Mouse (Mus musculus): ENCODE results near the gene Car5a.
A peak's percentile ranks its signal among the peaks of the same experiment; 100 is the strongest.

The Car5a gene

DNA sequence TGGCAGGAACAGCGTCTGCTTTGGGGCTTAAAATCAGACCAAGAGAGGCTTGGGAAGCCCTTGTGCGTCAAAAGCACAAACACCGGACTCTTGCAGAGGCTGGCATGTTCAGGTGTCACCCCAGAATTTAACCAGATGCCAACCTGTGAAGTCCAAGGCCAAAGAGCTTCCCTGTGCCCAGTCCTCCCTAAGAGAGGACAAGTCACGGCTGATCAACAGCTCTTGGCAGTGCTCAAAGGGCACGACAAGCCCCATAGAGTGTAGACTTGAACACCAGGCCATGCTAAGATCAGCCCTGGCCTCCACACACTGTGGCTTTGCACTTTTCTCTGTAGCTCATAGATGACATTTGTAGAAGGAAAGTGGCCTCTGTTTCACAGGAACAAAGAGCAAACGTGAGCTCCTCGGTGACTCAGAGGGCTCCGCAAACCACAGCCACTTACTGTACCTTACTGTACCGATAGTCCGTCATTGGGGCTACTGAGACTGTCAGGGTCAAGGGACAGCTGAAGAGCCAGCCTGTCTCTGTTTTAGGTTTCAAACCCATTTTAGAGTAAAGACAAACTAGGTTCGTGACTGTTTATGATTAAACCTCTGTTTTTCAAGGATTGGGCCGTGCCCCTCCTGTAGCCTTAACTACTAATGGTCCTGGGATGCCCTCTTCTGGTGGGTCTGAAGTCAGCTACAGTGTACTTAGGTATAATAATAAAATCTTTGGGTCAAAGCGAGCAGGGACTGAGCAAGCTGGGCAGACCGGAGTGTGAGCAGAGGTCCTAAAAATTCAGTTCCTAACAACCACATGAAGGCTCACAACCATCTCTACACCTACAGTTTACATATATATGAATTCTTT lies 11.8 kb downstream of the Car5a start:
- DNase-seq, result no peak

DNA sequence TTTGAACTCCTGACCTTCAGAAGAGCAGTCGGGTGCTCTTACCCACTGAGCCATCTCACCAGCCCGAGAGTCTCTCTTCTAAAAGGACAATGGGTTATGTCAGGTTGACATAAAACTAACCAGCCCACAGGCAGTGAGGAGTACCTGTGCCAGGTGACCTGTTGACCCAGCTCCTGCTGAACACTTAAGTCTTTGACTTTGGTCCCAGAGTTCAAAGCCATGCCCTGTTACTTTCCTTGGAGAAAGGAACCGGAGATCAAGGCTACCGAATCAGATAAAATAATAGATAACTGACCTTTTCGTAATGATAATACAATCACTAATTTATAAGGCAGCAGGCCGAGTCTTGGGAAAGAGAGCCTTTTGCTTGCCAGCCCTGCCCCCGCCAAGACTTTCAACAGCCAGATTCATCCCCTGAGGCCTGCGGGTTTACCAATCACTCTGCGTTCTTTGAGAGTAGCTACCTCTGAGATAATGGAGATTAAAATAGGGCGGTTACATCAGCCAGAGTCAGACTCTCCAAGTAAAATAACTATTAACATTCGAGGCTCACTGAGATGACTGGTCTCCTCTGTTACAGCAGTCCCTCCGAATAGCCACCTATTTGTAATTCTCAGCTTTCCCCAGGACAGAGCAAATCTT lies 12.6 kb downstream of the Car5a start:
- DNase-seq, result no peak

DNA sequence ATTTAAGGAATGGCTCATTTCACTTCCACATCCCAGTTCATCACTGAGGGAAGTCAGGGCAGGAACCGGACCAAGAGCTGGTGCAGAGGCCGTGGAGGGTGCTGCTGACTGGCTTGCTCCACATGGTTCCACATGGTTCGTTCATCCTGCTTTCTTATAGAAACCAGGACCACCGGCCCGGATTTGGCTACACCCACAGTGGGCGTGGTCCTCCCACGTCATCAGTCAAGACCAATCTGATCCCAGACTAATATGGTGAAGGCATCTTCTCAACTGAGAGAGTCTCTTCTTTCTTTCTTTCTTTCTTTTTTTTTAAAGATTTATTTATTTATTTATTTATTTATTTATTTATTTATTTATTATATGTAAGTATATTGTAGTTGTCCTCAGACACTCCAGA lies 13.1 kb downstream of the Car5a start:
- no peak for DNase-seq

DNA sequence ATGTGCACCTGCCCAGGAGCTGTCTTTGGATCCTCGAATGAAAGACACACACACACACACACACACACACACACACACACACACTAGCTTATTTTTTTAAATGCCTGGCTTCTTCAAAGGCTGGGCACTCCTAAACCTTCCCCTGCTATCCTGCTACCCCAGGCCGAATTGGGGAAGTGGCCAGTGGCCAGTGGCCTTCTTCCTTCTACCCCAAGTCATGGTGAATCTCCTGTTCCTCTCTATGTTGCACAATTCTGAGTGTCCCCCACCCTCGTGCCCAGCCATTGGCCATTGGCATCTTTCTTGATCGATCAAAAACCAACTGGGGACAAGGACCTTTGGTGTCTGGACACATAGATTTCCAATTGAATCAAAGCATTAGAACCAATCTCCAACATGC lies 14.7 kb downstream of the Car5a start:
- DNase-seq, result no peak

DNA sequence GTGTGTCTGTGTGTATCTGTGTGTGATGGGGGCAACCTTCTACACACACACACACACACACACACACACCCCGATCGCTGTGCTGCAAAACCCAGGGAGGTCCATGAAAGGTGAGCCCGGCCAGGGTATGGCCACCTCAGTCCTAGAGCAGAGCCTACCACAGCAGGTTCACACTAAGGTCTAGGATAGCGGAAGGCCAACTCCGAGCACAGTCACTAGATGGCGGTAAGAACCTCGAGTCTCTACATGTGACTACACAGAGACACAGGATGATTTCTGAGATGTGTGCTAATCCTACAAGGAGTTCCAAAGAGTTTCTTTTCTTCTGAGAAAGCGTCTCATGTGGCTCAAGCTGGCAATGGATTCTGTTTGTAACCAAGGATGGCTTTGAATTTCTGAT lies 17.4 kb downstream of the Car5a start:
- peak; percentile 33 for DNase-seq

DNA sequence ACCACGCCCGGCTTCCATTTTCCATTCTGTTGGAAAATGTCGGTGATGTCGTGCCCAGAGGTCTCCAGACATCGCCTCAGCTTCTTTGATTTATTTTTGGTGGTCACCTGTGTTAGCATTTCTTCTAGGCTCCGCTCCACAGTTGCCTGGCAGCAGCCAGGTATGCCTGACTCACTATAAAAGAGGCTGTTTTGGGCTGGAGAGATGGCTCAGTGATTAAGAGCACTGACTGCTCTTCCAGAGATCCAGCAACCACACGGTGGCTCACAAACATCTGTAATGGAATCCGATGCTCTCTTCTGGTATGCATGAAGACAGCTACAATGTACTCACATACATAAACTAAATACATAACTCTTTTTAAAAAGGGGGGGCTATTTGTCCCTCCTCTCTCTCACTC lies 18.4 kb downstream of the Car5a start:
- DNase-seq, result no peak

DNA sequence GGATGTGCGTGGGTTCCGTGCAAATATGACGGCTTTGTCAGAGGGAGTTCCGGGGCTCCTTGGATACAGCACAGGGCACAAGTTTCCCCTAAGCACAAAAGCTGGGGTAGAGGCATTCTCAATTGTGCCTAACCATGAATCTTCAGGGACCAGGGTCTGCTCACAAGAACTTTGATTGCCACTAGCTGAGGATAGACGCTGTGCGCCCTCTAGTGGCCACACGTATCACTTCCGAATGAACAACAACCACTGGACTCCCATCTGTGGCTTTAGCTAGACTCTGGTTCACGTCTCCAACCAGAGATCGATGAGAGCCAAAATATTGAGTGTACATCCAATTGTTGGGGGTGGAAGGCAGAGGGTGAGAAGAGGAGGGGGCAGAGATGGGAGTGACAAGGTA lies 19.1 kb downstream of the Car5a start:
- DNase-seq, result peak; percentile 75

DNA sequence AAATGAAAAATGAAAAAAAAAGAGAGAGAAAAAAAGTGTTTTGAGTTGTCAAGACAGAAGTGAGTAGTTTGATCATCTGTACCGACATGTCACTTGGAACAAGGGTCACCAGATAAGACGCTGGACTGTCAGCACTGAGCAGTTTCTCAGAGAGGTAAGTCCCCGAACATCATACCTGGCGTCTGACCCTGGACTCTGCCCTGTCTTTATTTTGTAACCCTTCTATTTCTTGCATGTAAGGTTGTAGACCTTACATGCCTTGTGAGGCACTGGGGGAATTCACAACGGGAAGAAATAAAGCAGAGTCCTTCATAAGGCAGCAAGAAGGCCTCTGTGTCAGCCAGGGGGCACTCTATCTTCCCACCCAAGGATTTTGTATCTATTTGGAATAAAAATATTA lies 20.0 kb downstream of the Car5a start:
- no peak for DNase-seq

DNA sequence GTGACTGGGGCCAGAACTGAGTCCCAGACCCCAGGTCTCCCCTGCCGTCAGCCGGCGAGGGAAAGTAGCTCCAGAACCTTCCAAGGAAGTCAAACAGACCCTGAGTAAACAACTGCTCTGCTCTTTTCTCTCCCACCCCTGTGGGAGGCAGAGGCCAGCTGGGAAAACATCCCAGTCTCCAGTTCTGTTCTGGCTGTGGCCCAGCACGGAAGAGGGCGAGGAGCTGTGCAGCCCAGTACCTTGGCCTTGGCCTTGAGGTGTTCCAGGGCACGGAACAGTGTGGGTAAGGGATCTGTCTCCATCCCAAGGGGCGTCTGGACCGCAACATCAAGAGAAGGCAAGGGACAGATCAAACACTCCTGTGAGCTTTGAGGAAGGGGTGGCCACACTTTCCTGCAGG lies 22.6 kb downstream of the Car5a start:
- DNase-seq, result no peak

DNA sequence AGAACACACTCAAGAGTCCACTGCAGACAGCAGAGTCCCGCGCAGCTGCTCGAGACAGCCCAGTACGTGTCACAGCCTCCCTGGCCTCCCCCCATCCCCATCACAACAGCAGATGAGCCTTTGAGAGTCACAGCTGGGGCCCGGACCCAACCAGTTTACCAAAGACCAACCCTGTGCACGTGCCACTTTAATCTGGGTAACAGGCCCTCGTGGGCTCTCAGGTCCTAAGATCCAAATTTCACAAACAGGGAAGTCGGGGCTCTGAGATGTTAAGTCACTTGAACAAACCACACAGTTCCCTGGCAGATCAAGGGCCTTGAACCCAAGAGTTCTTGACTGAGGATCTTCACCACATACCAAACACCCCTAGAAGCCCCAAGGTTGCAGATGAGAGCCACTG lies 23.1 kb downstream of the Car5a start:
- DNase-seq, result no peak

DNA sequence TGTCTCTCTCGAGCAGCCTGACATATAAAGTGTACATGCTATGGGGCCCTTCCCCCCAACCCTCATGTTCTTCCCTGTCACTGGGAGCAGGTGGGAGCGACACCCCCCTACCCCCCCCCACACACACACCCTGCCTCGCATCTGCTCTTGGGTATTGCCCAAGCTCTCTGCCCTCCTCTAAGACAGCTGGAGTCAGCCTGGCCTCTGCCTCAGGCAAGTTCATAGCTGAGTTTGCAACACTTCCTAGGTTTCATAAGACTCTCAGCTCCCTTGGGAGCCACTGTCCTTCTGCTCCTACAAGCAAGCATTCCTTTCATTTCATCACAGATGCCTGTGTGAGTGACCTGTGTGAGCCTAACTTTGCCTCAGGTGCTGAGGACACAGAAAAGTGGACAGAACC lies 25.0 kb downstream of the Car5a start:
- no peak for DNase-seq

DNA sequence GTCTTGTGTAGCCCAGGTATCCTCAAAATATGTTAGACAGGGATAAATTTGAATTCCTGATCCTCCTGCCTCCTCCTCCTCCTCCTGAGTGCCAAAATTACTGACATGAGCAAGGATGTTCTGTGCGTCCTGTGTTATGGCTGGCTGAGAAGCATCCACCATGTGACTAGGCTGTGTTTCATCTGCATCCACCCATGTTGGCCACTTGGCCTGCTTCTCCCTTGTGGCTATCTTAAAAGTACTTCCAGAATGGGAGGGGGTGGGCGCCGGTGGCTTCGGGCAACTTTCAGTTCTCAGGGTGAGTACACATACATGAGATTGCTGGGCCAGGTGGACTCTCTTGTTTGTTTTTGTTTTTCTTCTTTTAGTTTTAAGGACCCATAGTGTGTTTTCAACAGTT lies 25.5 kb downstream of the Car5a start:
- DNase-seq, result no peak

DNA sequence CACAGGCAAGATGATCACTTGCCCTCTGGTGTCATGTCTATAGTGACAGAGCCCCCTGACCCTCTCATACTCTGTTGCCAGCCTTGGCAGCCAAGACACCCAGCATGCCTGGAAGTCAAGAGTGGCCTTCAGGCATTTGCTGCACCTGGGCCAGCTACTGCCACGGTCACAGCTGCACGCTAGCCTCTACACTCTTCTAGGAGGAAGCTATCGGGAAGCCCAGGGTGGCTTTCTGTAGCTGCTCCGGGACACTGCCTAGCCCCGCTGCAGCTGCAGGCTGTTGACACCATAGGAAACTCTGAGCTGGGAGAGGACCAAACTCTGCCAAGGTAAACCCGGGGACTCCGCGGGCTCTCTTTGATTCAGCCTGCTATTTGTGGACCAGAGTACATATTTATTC lies 31.3 kb downstream of the Car5a start:
- no peak for DNase-seq

DNA sequence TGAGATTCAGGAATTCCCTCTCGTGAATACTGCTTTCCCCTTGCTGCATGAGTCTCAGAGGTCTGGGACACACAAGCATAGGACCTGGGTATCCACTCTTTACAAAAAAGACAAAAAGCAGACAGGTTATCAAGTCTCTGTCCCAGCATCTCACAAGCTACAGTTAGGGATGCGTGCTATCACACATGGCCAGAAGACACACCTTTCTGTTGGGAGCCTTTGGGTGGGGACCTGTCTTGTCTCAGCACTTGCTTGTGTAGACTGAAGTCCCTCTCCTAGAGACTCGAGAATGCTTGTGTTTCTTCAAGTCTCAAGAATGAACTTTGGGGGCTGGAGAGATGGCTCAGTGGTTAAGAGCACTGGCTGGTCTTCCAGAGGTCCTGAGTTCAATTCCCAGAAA lies 31.9 kb downstream of the Car5a start:
- DNase-seq, result no peak

DNA sequence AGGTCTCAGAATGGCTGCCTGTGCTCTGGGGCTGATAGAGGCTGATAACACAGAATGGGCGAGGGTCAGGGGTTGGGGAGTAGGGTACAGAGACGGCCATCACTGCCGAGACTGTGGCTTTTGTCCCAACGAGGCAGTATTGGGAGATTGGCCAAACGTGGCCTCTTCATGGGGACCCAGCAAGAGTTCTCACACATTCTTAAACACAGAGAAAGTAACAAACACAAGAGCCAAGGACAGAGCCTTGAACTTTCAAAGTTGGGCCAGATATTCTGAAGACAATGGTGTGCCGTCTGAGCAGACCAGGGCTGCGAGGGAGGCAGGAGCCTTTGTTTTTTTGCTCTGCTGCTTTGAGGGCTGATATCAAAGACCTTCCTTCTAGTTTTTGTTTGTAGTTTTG lies 32.7 kb downstream of the Car5a start:
- DNase-seq, result no peak

DNA sequence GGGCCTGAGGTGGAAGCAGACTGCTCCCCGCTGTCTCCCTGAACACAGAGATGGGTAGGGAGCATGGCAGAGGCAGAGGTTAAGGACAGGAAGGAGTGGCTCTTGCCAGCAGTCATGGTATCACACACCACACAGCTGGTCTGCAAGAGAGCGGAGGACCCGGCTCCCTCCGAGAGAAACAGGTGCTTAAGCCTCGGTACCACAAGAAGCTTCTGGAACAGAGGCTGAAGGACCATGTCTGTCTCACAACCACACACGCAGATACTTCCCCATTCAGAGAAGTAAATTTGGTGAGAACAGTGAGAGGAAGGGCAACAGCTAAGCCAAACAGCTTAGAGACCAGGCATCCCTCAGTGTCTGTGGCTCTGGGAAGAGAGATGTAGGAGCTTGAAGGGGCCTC lies 33.3 kb downstream of the Car5a start:
- no peak for DNase-seq

DNA sequence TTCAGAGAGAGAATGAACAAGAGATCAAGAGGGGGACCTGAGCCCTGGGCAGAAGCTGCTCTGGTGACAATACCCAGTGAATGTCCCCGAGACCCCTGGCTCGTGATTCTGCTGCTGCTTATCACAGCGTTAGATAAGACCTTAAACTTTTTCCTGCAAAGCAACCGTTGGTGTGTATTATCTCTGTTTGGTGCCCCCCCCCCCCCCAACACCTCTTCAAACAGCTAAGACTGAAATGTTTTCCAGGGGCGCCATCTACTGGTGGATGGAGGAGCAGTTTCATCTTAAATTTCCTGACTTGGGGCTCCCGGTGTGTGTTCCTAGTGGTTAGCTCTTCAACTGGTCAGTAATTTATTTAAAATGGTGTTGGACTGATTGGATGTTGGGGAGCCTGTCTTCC lies 35.0 kb downstream of the Car5a start:
- peak; percentile 71 for DNase-seq

DNA sequence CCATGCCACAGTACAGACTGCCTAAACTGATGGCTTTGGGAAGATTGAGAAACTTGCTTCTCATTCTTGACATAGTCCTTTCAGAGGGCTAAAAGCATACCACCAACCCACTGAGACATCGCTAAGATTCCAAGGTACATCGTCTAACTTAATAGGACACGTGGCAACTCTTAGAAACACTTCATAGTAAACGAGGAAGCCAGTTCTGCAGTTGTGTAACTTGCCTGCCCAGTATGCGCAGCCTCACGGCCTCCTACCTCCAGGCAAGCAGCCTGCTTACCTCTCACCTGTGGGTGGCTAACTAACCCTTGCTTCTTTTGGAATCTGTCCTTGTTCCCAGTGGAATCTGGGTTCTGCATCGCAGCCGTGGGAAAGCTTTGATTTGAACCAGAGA lies 35.6 kb downstream of the Car5a start:
- no peak for DNase-seq

DNA sequence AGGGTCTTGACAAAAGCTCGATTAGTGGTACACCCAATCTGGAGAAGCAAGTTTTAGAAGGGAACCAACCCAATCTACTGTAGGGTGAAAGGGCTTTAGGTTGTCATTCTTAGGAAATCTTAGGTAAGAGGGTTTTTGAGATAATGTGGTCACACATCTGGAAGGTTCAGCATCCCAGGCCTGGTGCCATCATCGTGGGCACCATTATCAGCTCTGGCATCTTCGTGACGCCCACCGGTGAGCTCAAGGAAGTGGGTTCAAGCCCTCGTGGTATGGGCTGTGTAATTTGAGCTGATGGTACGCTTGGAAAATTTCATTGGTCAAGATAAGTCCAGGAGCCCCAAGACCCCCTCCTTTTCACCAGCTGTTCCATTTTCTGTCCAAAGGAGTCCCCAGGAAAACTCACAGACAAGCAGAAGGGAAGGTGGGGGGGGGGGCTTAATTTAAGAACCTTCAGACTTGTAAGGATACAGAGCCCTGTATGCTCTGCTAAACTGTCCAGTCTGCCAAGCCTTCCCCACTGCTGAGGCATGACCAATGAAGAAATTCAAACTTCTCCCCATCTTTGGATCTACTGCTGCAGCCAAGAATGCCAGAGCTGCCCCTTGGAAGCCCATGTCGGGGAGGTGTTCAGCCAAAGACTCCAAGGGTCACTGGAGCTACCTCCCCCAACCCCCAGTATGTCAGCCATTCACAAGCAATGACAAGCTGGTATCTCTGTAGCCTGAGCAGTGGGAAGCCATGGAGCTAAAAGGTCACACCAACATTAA lies 36.1 kb downstream of the Car5a start:
- no peak for DNase-seq

DNA sequence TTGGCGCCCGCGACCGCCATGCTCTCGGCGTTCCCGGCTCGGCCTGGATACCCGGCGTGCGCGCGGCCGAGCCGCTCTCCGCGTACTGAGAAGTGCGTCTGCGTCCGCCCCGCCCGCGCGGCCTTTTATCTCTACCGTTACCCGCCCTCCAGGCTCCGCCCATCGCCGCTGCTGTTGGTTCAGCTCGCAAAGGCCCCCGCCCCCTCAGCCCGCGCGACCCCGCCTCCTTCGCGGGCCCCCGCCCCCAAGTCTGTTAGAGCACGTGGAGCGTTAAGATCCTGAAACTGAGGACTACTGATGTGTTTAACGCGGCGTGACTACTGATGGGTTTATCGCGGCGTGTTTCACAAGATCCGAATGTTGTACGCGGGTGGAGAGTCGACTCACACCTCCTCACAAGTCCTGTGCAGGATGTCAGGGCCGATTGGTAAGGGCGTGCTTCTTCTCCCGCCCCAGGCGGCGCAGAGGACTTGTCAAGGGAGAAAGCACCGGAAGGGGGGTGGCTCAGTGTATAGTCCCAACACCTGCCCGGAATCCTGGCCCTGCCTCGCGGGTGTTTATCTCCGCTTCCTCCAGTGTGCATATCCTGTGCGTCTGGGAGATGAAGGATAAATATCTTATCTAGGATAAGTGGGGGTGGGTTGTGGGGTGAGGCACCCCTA lies 37.0 kb downstream of the Car5a start, which contains the start of gene Slc7a5:
Gene Slc7a5 (minus strand): TSS at position 108 of the 662 bp plus-strand sequence.
- DNase-seq, result peak; percentile 95

DNA sequence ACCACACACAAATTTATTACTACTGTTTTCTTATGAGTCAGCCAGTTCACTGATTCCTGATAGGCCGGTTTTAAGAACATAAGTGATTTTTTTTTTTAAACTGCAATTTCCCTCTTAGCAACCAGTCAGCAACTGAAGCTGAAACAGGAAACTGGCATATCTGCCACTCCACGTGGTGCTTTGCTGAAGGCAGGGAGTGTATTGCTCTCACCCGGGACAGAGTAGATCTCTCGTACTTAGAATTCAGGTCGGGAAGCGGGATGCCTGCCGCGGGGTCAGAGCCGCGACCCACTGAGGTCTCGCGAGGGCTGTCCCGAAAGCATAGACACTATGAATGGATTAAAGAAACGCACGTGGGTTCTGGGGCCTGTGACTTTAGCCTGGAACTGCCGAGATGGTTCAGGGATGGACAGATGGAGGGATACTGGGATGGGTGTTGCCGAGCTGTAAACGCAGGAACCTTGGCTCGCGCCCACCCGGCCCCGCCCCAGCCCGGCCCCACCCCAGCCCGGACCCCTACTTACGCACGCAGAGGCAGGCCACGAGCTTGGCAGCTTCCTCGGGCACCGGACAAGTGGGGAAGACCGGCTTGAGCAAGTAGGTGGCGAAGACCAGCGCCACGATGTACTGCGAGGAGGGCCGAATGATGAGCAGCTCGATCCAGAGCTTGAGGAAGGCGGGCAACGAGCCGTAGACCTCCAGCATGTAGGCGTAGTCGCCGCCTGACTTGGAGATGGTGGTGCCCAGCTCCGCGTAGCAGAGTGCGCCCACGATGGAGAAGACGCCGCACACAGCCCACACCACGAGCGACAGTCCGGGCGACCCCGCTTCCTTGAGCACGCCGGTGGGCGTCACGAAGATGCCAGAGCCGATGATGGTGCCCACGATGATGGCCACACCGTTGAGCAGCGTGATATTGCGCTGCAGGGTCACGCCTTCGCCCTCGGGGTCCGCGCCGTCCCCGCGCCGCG lies 37.9 kb downstream of the Car5a start:
- DNase-seq, result peak; percentile 64

DNA sequence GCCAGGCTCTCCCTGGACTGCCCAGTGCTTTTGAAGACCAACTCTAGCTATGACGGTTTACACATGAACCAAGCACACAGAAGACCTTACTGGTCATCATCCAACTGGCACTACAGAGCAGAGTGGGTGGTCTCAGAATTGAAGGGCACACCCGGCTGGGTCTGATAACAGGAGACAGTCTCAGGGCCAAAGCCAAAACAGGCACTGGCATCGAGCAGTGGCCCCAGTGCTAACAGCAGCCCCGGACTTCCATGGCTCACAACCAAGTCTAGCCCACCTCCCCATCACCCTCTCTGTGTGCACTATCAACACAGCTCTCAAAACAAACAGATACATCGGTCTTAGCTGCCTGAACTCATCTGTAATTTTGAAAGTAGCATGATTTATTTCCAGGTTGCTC lies 38.8 kb downstream of the Car5a start:
- DNase-seq, result no peak
